In genomic region chr15:101688161-101688560, GRCm38 (mm10) we compare ENCODE assay signal across 30 mouse cellular contexts. TPM values are rescaled to one million over a fixed set of nuclear protein-coding genes. Genes with fewer than 3 reads are reported as not detected.
"Had no signal": no experiment of that assay in that cellular context is flagged by ENCODE, and none has a peak within 500 bp of the region (broad histone marks: within the 10 kb centered on the region; RNA-seq: fewer than 3 reads in every experiment).

No protein-coding gene starts in this region.

- H3K27me3 ChIP-seq: hindbrain, embryonic 12.5 days; intestine, embryonic 15.5 days; limb, embryonic 12.5 days had no signal

- H3K9me3 ChIP-seq: hindbrain, embryonic 10.5 days; hindbrain, embryonic 12.5 days; intestine, embryonic 15.5 days; limb, embryonic 10.5 days; limb, embryonic 12.5 days had no signal

- H3K36me3 ChIP-seq: hindbrain, embryonic 10.5 days; hindbrain, embryonic 12.5 days; intestine, embryonic 15.5 days; limb, embryonic 10.5 days; limb, embryonic 12.5 days had no signal

- H3K9ac ChIP-seq: hindbrain, embryonic 12.5 days; hindbrain, embryonic 14.5 days; intestine, embryonic 15.5 days; limb, embryonic 12.5 days had no signal

- DNase-seq: gastrocnemius, adult 2 months; gastrocnemius, postnatal 10 days; gastrocnemius, postnatal 25 days; heart, adult 2 months; heart, postnatal 10 days; heart, postnatal 4 days; kidney, adult 18-20 months; kidney, adult 8-10 months; kidney, postnatal 10 days; kidney, postnatal 25 days; kidney, postnatal 4 days; liver had no signal

- ATAC-seq: hindbrain, embryonic 16.5 days; inflammation-experienced regulatory T-cells, adult 6 months; intestine, embryonic 15.5 days; intestine, postnatal 0 days had no signal

- H3K27ac ChIP-seq: gastrocnemius, adult 2 months; heart, adult 2 months; hindbrain, embryonic 10.5 days; hindbrain, embryonic 12.5 days; hindbrain, embryonic 14.5 days; intestine, embryonic 15.5 days; layer of hippocampus, adult 2 months; left cerebral cortex, adult 2 months; limb, embryonic 10.5 days; limb, embryonic 12.5 days had no signal

- H3K4me2 ChIP-seq: heart, embryonic 11.5 days; hindbrain, embryonic 12.5 days; hindbrain, embryonic 14.5 days; intestine, embryonic 15.5 days; limb, embryonic 12.5 days had no signal

- H3K4me1 ChIP-seq: hindbrain, embryonic 10.5 days; hindbrain, embryonic 12.5 days; intestine, embryonic 15.5 days; limb, embryonic 10.5 days; limb, embryonic 12.5 days had no signal

- H3K4me3 ChIP-seq: gastrocnemius, adult 2 months; heart, adult 2 months; hindbrain, embryonic 10.5 days; hindbrain, embryonic 12.5 days; intestine, embryonic 15.5 days; layer of hippocampus, adult 2 months; left cerebral cortex, adult 2 months; limb, embryonic 10.5 days; limb, embryonic 12.5 days had no signal

RNA-seq across cellular contexts. Expression of gene Krt6a, which starts 5.9 kb away (rescaled TPM):
- polyA plus RNA-seq: frontal cortex, adult 2 months; heart, adult 2 months; heart, embryonic 11.5 days; heart, embryonic 14.5 days; hindbrain, embryonic 10.5 days; hindbrain, embryonic 12.5 days; hindbrain, embryonic 14.5 days; inflammation-experienced regulatory T-cells, adult 6 months; kidney, embryonic 14.5 days had no signal

RNA-seq across cellular contexts. Expression of gene Krt6b, which starts 8.1 kb away (rescaled TPM):
- polyA plus RNA-seq: frontal cortex, adult 2 months; heart, embryonic 11.5 days; heart, embryonic 14.5 days; hindbrain, embryonic 10.5 days; hindbrain, embryonic 12.5 days; hindbrain, embryonic 14.5 days; hindbrain, embryonic 16.5 days; intestine, embryonic 15.5 days; kidney, embryonic 14.5 days; kidney, embryonic 16.5 days; limb, embryonic 10.5 days; limb, embryonic 12.5 days; limb, embryonic 14.5 days had no signal

RNA-seq across cellular contexts. Expression of gene Krt5, which starts 24.5 kb away (rescaled TPM):
- polyA plus RNA-seq: frontal cortex, adult 2 months; heart, embryonic 14.5 days; hindbrain, embryonic 14.5 days; inflammation-experienced regulatory T-cells, adult 6 months; kidney, embryonic 14.5 days had no signal

RNA-seq across cellular contexts. Expression of gene Gm5478, which starts 41.0 kb away (rescaled TPM):
- polyA plus RNA-seq: frontal cortex, adult 2 months; heart, adult 2 months; heart, embryonic 11.5 days; heart, embryonic 14.5 days; heart, embryonic 16.5 days; hindbrain, embryonic 10.5 days; hindbrain, embryonic 12.5 days; hindbrain, embryonic 14.5 days; hindbrain, embryonic 16.5 days; inflammation-experienced regulatory T-cells, adult 6 months; intestine, embryonic 15.5 days; intestine, postnatal 0 days; kidney, embryonic 14.5 days; kidney, embryonic 16.5 days; limb, embryonic 10.5 days; limb, embryonic 12.5 days; limb, embryonic 14.5 days had no signal

RNA-seq across cellular contexts. Expression of gene Krt71, which starts 54.7 kb away (rescaled TPM):
- polyA plus RNA-seq: frontal cortex, adult 2 months; heart, adult 2 months; heart, embryonic 11.5 days; heart, embryonic 14.5 days; hindbrain, embryonic 10.5 days; hindbrain, embryonic 12.5 days; inflammation-experienced regulatory T-cells, adult 6 months; intestine, embryonic 15.5 days; intestine, postnatal 0 days; kidney, embryonic 14.5 days; kidney, embryonic 16.5 days; limb, embryonic 10.5 days; limb, embryonic 12.5 days had no signal
